Mouse (Mus musculus) stomach, embryonic 16.5 days (tissue): ENCODE measurements at regions not wholly inside any gene's neighbourhood (a gene's known extent, or its start where the extent isn't known, plus 50 kb on each side); places are given as distances from the start of the nearest gene placed in this dataset.
A peak's percentile ranks its signal among the peaks of the same experiment; 100 is the strongest.

Source experiments
- ATAC-seq: fragments of 200-750 bp; cut with Nextera tagmentation; 2 replicates; pipeline ENCODE4 v1.8.0; 2017; ENCODE audit warnings: moderate number of reproducible peaks, moderate TSS enrichment; ENCODE audit not compliant: insufficient read depth, low FRiP score
- H3K27ac ChIP-seq: fragments of 300-500 bp; sonication (generic); 2 replicates; pipeline ENCODE4 v1.5.1; 2014; ENCODE audit warnings: low read length
- H3K27me3 ChIP-seq: fragments of 300-500 bp; sonication (generic); 2 replicates; pipeline ENCODE4 v1.6.1; 2014; ENCODE audit warnings: low read length, control low read depth, mixed read lengths; ENCODE audit not compliant: control insufficient read depth, insufficient read depth
- H3K36me3 ChIP-seq: fragments of 300-500 bp; sonication (generic); 2 replicates; pipeline ENCODE4 v1.6.1; 2014; ENCODE audit warnings: low read length; ENCODE audit not compliant: control insufficient read depth, insufficient read depth
- H3K4me1 ChIP-seq: fragments of 300-500 bp; sonication (generic); 2 replicates; pipeline ENCODE4 v1.6.1; 2014; ENCODE audit warnings: low read length, control low read depth, mixed read lengths; ENCODE audit not compliant: control insufficient read depth, insufficient read depth
- H3K4me2 ChIP-seq: fragments of 300-500 bp; sonication (generic); 2 replicates; pipeline ENCODE4 v1.6.1; 2014; ENCODE audit warnings: low read depth, low read length, mixed read lengths
- H3K4me3 ChIP-seq: fragments of 300-500 bp; sonication (generic); replicated peaks from 2 replicates; pipeline ENCODE4 v1.5.1; 2014; ENCODE audit warnings: mild to moderate bottlenecking, low read length
- H3K9ac ChIP-seq: fragments of 300-500 bp; sonication (generic); 2 replicates; pipeline ENCODE4 v1.6.1; 2014; ENCODE audit warnings: low read length
- H3K9me3 ChIP-seq: fragments of 300-500 bp; sonication (generic); replicated peaks from 2 replicates; pipeline ENCODE4 v1.6.1; 2016; ENCODE audit warnings: low read length, control low read depth; ENCODE audit not compliant: control insufficient read depth
- WGBS: fragments of 180-500 bp; shearing (Covaris S2); extraction: QIAGEN DNeasy Blood & Tissue Kit; methylation state at CpG from one replicate; pipeline ENCODE4 v1.1.7; 2014; 5-methylcytosine and 5-hydroxymethylcytosine counted together

GRCm38 (mm10) chr7:117268096-117268495 lies 112.7 kb upstream of the Xylt1 start:
- ATAC-seq, result no peak
- Histone ChIP-seq H3K9me3 (no peaks in the 10 kb centered on the region), H3K9ac (no peak overlapping the region), H3K27me3 (no peaks in the 10 kb centered on the region), H3K36me3 (no peaks in the 10 kb centered on the region), H3K27ac (no peak overlapping the region), H3K4me1 (no peaks in the 10 kb centered on the region), H3K4me3 (no peak overlapping the region), H3K4me2 (no peak overlapping the region)
- 84% methylated on average over 7 of the region's 7 CpGs for WGBS

- no peak overlapping the region for H3K4me2 ChIP-seq
- WGBS, result 71% methylated on average over 10 of the region's 10 CpGs
Measured at GRCm38 (mm10) chr7:117269263-117269897, 111.4 kb upstream of the Xylt1 start.

GRCm38 (mm10) chr7:117278388-117278961 lies 102.3 kb upstream of the Xylt1 start:
- no peak overlapping the region for H3K4me3 ChIP-seq
- H3K27ac ChIP-seq, result no peak overlapping the region
- no peak overlapping the region for H3K4me2 ChIP-seq
- H3K9ac ChIP-seq, result no peak overlapping the region
- H3K4me1 ChIP-seq, result no peaks in the 10 kb centered on the region
- H3K36me3 ChIP-seq, result no peaks in the 10 kb centered on the region
- H3K9me3 ChIP-seq, result no peaks in the 10 kb centered on the region
- 58% methylated on average over 6 of the region's 6 CpGs for WGBS
- ATAC-seq, result no peak
- H3K27me3 ChIP-seq, result no peaks in the 10 kb centered on the region

More at GRCm38 (mm10) chr7:117269263-117269897, 111.4 kb upstream of the Xylt1 start:
- Histone ChIP-seq H3K9ac (no peak overlapping the region), H3K36me3 (no peaks in the 10 kb centered on the region), H3K27me3 (no peaks in the 10 kb centered on the region), H3K9me3 (no peaks in the 10 kb centered on the region), H3K4me1 (no peaks in the 10 kb centered on the region), H3K4me3 (no peak overlapping the region), H3K27ac (no peak overlapping the region)
- no peak for ATAC-seq

- no peak for ATAC-seq
- WGBS, result 84% methylated on average over 1 of the region's 1 CpGs
- no peak overlapping the region for H3K9ac ChIP-seq
Measured at GRCm38 (mm10) chr7:117282194-117282593, 98.6 kb upstream of the Xylt1 start.

GRCm38 (mm10) chr7:117285206-117285605 lies 95.6 kb upstream of the Xylt1 start:
- ATAC-seq, result no peak
- Histone ChIP-seq H3K27ac (no peak overlapping the region), H3K36me3 (no peaks in the 10 kb centered on the region), H3K27me3 (no peaks in the 10 kb centered on the region), H3K4me2 (no peak overlapping the region), H3K4me1 (no peaks in the 10 kb centered on the region), H3K9me3 (no peaks in the 10 kb centered on the region), H3K9ac (no peak overlapping the region), H3K4me3 (no peak overlapping the region)
- 72% methylated on average over 3 of the region's 3 CpGs for WGBS

More at GRCm38 (mm10) chr7:117282194-117282593, 98.6 kb upstream of the Xylt1 start:
- Histone ChIP-seq H3K9me3 (no peaks in the 10 kb centered on the region), H3K4me1 (no peaks in the 10 kb centered on the region), H3K36me3 (no peaks in the 10 kb centered on the region), H3K4me3 (no peak overlapping the region), H3K4me2 (no peak overlapping the region), H3K27me3 (no peaks in the 10 kb centered on the region), H3K27ac (no peak overlapping the region)

- no peak overlapping the region for H3K9ac ChIP-seq
- no peak overlapping the region for H3K4me3 ChIP-seq
- H3K36me3 ChIP-seq, result no peaks in the 10 kb centered on the region
- no peaks in the 10 kb centered on the region for H3K27me3 ChIP-seq
- H3K4me1 ChIP-seq, result no peaks in the 10 kb centered on the region
- no peak overlapping the region for H3K4me2 ChIP-seq
- no peaks in the 10 kb centered on the region for H3K9me3 ChIP-seq
- H3K27ac ChIP-seq, result no peak overlapping the region
- peak; percentile 86 for ATAC-seq
- 47% methylated on average over 5 of the region's 5 CpGs for WGBS
Measured at GRCm38 (mm10) chr7:117285985-117286384, 94.8 kb upstream of the Xylt1 start.

GRCm38 (mm10) chr7:117303705-117304104 lies 77.1 kb upstream of the Xylt1 start:
- Histone ChIP-seq H3K27ac (no peak overlapping the region), H3K4me3 (no peak overlapping the region), H3K4me2 (no peak overlapping the region), H3K4me1 (no peaks in the 10 kb centered on the region), H3K9me3 (no peaks in the 10 kb centered on the region), H3K27me3 (no peaks in the 10 kb centered on the region), H3K36me3 (no peaks in the 10 kb centered on the region), H3K9ac (no peak overlapping the region)
- no peak for ATAC-seq
- WGBS, result 25% methylated on average over 2 of the region's 2 CpGs

GRCm38 (mm10) chr7:117310586-117311200 lies 70.1 kb upstream of the Xylt1 start:
- Histone ChIP-seq H3K4me2 (no peak overlapping the region), H3K4me3 (no peak overlapping the region), H3K36me3 (no peaks in the 10 kb centered on the region), H3K9me3 (no peaks in the 10 kb centered on the region), H3K27me3 (no peaks in the 10 kb centered on the region), H3K4me1 (no peaks in the 10 kb centered on the region), H3K27ac (no peak overlapping the region), H3K9ac (no peak overlapping the region)
- no peak for ATAC-seq
- WGBS, result 83% methylated on average over 2 of the region's 2 CpGs

- Histone ChIP-seq H3K27me3 (no peaks in the 10 kb centered on the region), H3K36me3 (no peaks in the 10 kb centered on the region), H3K4me3 (no peak overlapping the region), H3K27ac (no peak overlapping the region), H3K4me2 (no peak overlapping the region), H3K9me3 (no peaks in the 10 kb centered on the region), H3K4me1 (no peaks in the 10 kb centered on the region), H3K9ac (no peak overlapping the region)
- WGBS, result 82% methylated on average over 4 of the region's 4 CpGs
- no peak for ATAC-seq
Measured at GRCm38 (mm10) chr7:117311316-117311715, 69.5 kb upstream of the Xylt1 start.
